Mouse (Mus musculus) gastrocnemius, postnatal 25 days (tissue): ENCODE results near the gene Rara. TPM values are rescaled to one million over a fixed set of nuclear protein-coding genes. Genes with fewer than 3 reads are reported as not detected.
"Not testable (repeated sequence)": the region's sequence is repeated elsewhere in the genome, so short reads cannot be mapped to it uniquely, and the experiment has no call there.

Experiments
- DNase-seq: peaks from one replicate; pipeline ENCODE4 v3.0.0; 2022
- total RNA-seq, 2 experiments: library from RNA; stranded (reverse); gene quantifications; 1 replicate in 1 of 2; 2 replicates in 1 of 2; pipeline ENCODE4 v1.2.3; 2021

Gene Rara
- total RNA-seq, 2 experiments from 2014 or later: 9.4 to 12.8 TPM

GRCm38 (mm10) chr11:98968716-98969495 is 41.3 kb downstream of the Rara start:
- DNase-seq: no peak

GRCm38 (mm10) chr11:98969496-98969927 is 41.9 kb downstream of the Rara start:
- no peak for DNase-seq

- no peak for DNase-seq
Observed at GRCm38 (mm10) chr11:98970191-98970925, 42.7 kb downstream of the Rara start.

- DNase-seq: no peak
Observed at GRCm38 (mm10) chr11:98971316-98972031, 43.9 kb downstream of the Rara start.

- DNase-seq: peak; percentile 73
Observed at GRCm38 (mm10) chr11:98972215-98972614, 44.6 kb downstream of the Rara start.

- DNase-seq: no peak
Observed at GRCm38 (mm10) chr11:98972801-98973360, 45.3 kb downstream of the Rara start.

- no peak for DNase-seq
Observed at GRCm38 (mm10) chr11:98973584-98973983, 46.0 kb downstream of the Rara start.

- DNase-seq: no peak
Observed at GRCm38 (mm10) chr11:98974213-98974612, 46.6 kb downstream of the Rara start.

GRCm38 (mm10) chr11:98974871-98975719 is 47.5 kb downstream of the Rara start:
- no peak for DNase-seq

GRCm38 (mm10) chr11:98978526-98979148 is 51.0 kb downstream of the Rara start:
- no peak for DNase-seq

GRCm38 (mm10) chr11:98979356-98979755 is 51.7 kb downstream of the Rara start:
- no peak for DNase-seq

GRCm38 (mm10) chr11:98981289-98981996 is 53.8 kb downstream of the Rara start:
- DNase-seq: no peak

- no peak for DNase-seq
Observed at GRCm38 (mm10) chr11:98981997-98982772, 54.6 kb downstream of the Rara start.

- DNase-seq: no peak
Observed at GRCm38 (mm10) chr11:98982773-98983133, 55.1 kb downstream of the Rara start, which contains the start of gene Gjd3. Gene Gjd3 (minus strand): TSS chr11:98983016.

- DNase-seq: no peak
Observed at GRCm38 (mm10) chr11:98983551-98983950, 55.9 kb downstream of the Rara start.

GRCm38 (mm10) chr11:98985542-98985941 is 57.9 kb downstream of the Rara start:
- no peak for DNase-seq

- DNase-seq: not testable (repeated sequence)
Observed at GRCm38 (mm10) chr11:98988260-98988659, 60.6 kb downstream of the Rara start.

GRCm38 (mm10) chr11:98990866-98991265 is 63.2 kb downstream of the Rara start:
- no peak for DNase-seq

- DNase-seq: no peak
Observed at GRCm38 (mm10) chr11:98995987-98996386, 68.4 kb downstream of the Rara start.
